Mouse (Mus musculus) embryonic facial prominence, embryonic 11.5 days (tissue): ENCODE measurements at regions not wholly inside any gene's neighbourhood (a gene's known extent, or its start where the extent isn't known, plus 50 kb on each side); places are given as distances from the start of the nearest gene placed in this dataset.

Experiments used
- ATAC-seq: fragments of 200-750 bp; cut with Nextera tagmentation; replicated peaks from 2 replicates; pipeline ENCODE4 v1.8.0; 2017; ENCODE audit warnings: low read depth; ENCODE audit not compliant: insufficient number of reproducible peaks, low FRiP score, low TSS enrichment
- DNase-seq: peaks from one replicate; pipeline ENCODE4 v3.0.0-alpha.2; 2015; ENCODE audit warnings: low spot score
- H3K27ac ChIP-seq: fragments of 300-500 bp; sonication (generic); replicated peaks from 2 replicates; pipeline ENCODE4 v1.5.1; 2014; ENCODE audit warnings: mild to moderate bottlenecking, low read depth, low read length, control low read depth
- H3K27me3 ChIP-seq: fragments of 300-500 bp; sonication (generic); 2 replicates; pipeline ENCODE4 v1.6.1; 2014; ENCODE audit warnings: mild to moderate bottlenecking, low read length, moderate library complexity, mixed read lengths; ENCODE audit not compliant: control insufficient read depth, insufficient read depth
- H3K36me3 ChIP-seq: fragments of 300-500 bp; sonication (generic); replicated peaks from 2 replicates; pipeline ENCODE4 v1.6.1; 2014; ENCODE audit warnings: low read depth, mild to moderate bottlenecking, low read length, moderate library complexity, mixed read lengths; ENCODE audit not compliant: control insufficient read depth, insufficient read depth
- H3K4me1 ChIP-seq: fragments of 300-500 bp; sonication (generic); 2 replicates; pipeline ENCODE4 v1.6.1; 2014; ENCODE audit warnings: low read length, mixed read lengths; ENCODE audit not compliant: control insufficient read depth, insufficient read depth
- H3K4me2 ChIP-seq: fragments of 300-500 bp; sonication (generic); 2 replicates; pipeline ENCODE4 v1.6.1; 2014; ENCODE audit warnings: low read depth, mild to moderate bottlenecking, control low read depth, low read length, moderate library complexity
- H3K4me3 ChIP-seq: fragments of 300-500 bp; sonication (generic); 2 replicates; pipeline ENCODE4 v1.5.1; 2014; ENCODE audit warnings: low read depth, low read length, control low read depth
- H3K9ac ChIP-seq: fragments of 300-500 bp; sonication (generic); replicated peaks from 2 replicates; pipeline ENCODE4 v1.6.1; 2014; ENCODE audit warnings: mild to moderate bottlenecking, control low read depth, low read length
- H3K9me3 ChIP-seq: fragments of 300-500 bp; sonication (generic); replicated peaks from 2 replicates; pipeline ENCODE4 v1.6.1; 2016; ENCODE audit warnings: mild to moderate bottlenecking, low read length, inconsistent platforms, mixed read lengths; ENCODE audit not compliant: control insufficient read depth
- WGBS: fragments of 180-500 bp; shearing (Covaris S2); extraction: QIAGEN DNeasy Blood & Tissue Kit; methylation state at CpG from one replicate; pipeline ENCODE4 v1.1.7; 2014; 5-methylcytosine and 5-hydroxymethylcytosine counted together

DNA sequence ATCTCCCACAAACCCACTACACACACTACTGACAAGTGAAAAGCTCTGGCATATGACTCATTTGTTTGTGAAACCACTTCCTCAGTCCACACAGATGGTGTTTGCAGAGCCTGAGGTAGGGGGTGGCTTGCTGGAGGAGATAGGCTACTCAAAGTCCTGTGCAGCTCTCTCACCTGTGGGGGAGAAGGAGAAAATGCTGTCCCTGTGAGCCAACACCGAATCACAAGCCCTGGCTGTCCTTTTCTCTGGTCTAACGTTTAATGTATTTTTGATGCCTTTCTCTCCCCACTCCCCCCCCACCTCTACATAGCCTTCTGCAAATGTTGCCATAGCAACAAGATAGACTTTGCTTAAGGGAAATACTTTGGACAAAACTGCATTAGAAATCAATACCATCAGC lies 356.1 kb downstream of the Dthd1 start:
- Histone ChIP-seq H3K4me1 (no peaks in the 10 kb centered on the region), H3K9ac (no peak overlapping the region), H3K4me2 (no peak overlapping the region), H3K27ac (no peak overlapping the region), H3K9me3 (no peaks in the 10 kb centered on the region), H3K4me3 (no peak overlapping the region), H3K36me3 (no peaks in the 10 kb centered on the region), H3K27me3 (no peaks in the 10 kb centered on the region)
- ATAC-seq = no peak
- DNase-seq = no peak
- 68% methylated on average over 2 of the region's 2 CpGs for WGBS

DNA sequence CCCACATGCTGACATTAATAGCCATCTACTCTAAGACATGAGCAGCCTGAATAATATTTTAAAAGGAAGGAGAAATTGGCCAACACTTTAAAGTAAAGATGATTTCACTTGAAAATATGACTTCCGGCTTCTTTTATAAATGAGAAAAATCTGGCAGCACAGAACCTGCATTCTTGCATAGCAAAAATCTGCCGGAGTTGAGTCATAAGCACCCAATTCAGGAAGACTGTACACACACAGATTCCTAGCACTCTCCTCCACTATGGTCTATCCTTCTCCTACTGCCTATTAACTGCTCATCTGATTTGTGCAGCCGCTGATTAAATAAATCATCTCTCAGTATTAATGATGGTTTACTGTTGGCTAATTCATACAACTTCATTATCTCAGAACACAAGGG lies 356.9 kb downstream of the Dthd1 start:
- 91% methylated on average over 3 of the region's 3 CpGs for WGBS
- H3K4me2 ChIP-seq = no peak overlapping the region
- no peaks in the 10 kb centered on the region for H3K9me3 ChIP-seq
- H3K27me3 ChIP-seq = no peaks in the 10 kb centered on the region
- no peaks in the 10 kb centered on the region for H3K36me3 ChIP-seq
- no peaks in the 10 kb centered on the region for H3K4me1 ChIP-seq
- no peak overlapping the region for H3K27ac ChIP-seq
- no peak overlapping the region for H3K4me3 ChIP-seq
- DNase-seq (no peak), ATAC-seq (no peak)
- no peak overlapping the region for H3K9ac ChIP-seq

DNA sequence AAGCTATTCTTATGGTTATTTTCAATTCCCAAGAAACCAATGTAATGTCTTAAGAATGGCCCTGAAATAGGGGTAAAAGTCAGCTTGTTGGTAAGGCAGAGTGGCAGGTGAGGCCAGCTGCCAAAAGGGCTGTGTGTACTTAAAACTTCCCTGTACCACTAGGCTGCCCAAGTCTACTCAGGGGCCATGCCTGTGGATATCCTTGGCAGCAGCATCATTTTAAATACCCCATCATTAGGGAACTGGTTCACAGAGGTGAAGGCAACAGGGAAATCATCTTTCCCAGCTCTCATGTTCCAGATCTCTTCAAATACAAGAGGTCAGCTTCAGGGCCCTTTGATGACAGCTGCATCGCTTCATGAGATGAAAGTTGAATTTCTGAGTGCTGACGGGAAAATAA lies 399.8 kb downstream of the Dthd1 start:
- no peak overlapping the region for H3K27ac ChIP-seq
- no peak overlapping the region for H3K4me3 ChIP-seq
- H3K9me3 ChIP-seq = no peaks in the 10 kb centered on the region
- WGBS = 52% methylated on average over 2 of the region's 2 CpGs
- H3K4me2 ChIP-seq = no peak overlapping the region
- H3K27me3 ChIP-seq = no peaks in the 10 kb centered on the region
- DNase-seq (no peak), ATAC-seq (no peak)
- H3K36me3 ChIP-seq = no peaks in the 10 kb centered on the region
- no peak overlapping the region for H3K9ac ChIP-seq
- H3K4me1 ChIP-seq = no peaks in the 10 kb centered on the region

DNA sequence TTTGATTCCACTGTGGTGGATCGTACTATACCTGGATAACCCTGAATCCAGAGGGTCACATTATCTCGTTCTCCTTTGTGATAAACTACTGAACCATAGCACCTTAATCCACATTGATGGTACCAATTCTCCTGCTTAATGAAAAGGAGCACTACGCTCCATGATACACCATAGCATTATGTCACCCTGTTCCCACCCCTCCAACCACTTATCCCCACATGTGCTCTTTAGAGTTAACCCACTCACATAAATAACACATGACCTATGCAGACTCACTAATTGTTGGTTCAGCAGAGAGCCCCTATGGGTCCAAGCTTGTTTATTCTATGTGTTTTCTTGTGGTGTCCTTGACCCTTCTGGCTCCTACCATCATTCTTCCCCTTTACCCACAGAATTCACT lies 405.8 kb downstream of the Dthd1 start:
- WGBS = 81% methylated on average over 3 of the region's 3 CpGs

DNA sequence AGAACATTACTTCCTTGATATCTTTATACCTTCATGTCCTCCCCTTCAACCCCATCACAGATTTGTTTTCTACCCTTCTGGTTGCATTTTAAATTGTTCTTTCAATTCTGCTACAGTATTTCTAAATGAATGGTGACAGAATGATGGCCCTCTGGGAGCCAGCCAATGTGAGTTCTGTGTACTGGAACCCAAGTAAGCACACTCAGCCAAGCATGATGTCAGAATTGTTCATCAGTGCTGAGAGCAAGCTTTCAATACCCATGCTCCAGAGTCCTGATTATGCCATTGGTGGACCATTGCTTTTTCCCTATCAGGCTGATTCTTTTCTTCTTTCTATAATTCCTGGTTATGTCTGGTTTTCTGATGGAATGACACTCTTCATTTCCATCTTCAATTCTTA lies 386.3 kb upstream of the Nwd2 start:
- H3K27me3 ChIP-seq = no peaks in the 10 kb centered on the region
- H3K4me2 ChIP-seq = no peak overlapping the region
- no peak for ATAC-seq
- no peak overlapping the region for H3K4me3 ChIP-seq
- no peaks in the 10 kb centered on the region for H3K36me3 ChIP-seq
- H3K9ac ChIP-seq = no peak overlapping the region
- no peaks in the 10 kb centered on the region for H3K4me1 ChIP-seq
- H3K27ac ChIP-seq = no peak overlapping the region
- no peaks in the 10 kb centered on the region for H3K9me3 ChIP-seq
- no peak for DNase-seq

More for the DNA sequence above, 405.8 kb downstream of the Dthd1 start:
- no peak overlapping the region for H3K4me2 ChIP-seq
- H3K9ac ChIP-seq = no peak overlapping the region
- no peak overlapping the region for H3K27ac ChIP-seq
- H3K36me3 ChIP-seq = no peaks in the 10 kb centered on the region
- no peaks in the 10 kb centered on the region for H3K9me3 ChIP-seq
- no peak overlapping the region for H3K4me3 ChIP-seq
- no peaks in the 10 kb centered on the region for H3K4me1 ChIP-seq
- no peak for ATAC-seq
- no peaks in the 10 kb centered on the region for H3K27me3 ChIP-seq
- no peak for DNase-seq
